Mouse (Mus musculus) C2C12 (cell line): ENCODE data around the gene Eif4g3.

Experiments
- CEBPB ChIP-seq: IDR thresholded peaks from one replicate; pipeline ENCODE4 v1.6.1; 2011; ENCODE audit warnings: low read depth, mild to moderate bottlenecking, control low read depth, moderate library complexity
- CTCF ChIP-seq: IDR thresholded peaks from one replicate; pipeline ENCODE4 v1.5.1; 2011; ENCODE audit not compliant: control insufficient read depth, insufficient read depth, insufficient read length
- MAX ChIP-seq: IDR thresholded peaks from one replicate; pipeline ENCODE4 v1.6.1; 2011; ENCODE audit warnings: mild to moderate bottlenecking, control low read depth
- MYOD1 ChIP-seq: IDR thresholded peaks from one replicate; pipeline ENCODE4 v1.6.1; 2011; ENCODE audit warnings: low read depth; ENCODE audit not compliant: control insufficient read depth, insufficient read length

DNA sequence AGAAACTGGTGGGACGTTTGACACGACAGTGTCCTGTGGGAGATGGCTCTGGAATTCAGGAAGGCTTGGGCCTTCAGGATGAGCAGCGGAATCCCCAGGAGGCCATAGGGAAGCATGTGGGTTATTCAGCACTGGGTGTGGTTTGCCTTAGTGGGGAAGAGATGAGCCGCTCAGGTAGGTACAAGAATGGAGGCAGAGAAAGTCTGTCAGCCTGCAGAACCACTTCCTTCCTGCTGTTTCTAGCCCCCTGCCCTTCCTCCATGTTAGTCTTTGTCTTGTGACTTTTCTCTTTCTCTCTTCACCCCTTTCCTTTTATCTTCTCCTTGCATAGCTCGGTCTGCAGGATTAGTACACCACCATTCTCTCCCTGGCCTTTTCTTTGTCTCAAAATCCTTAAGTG, 229.6 kb downstream of the Eif4g3 start:
- TF ChIP-seq CTCF (no peak), CEBPB (no peak), MAX (no peak), MYOD1 (no peak)
